ENCODE assay signal across 22 mouse cellular contexts in genomic region chr2:121132822-121133221, GRCm38 (mm10). TPM values are rescaled to one million over a fixed set of nuclear protein-coding genes. Genes with fewer than 3 reads are reported as not detected.
"Had no signal": no experiment of that assay in that cellular context is flagged by ENCODE, and none has a peak within 500 bp of the region (broad histone marks: within the 10 kb centered on the region; RNA-seq: fewer than 3 reads in every experiment).

No protein-coding gene starts in this region.

- H3K4me2 ChIP-seq: liver, embryonic 15.5 days; lung, embryonic 14.5 days; midbrain, embryonic 11.5 days; midbrain, embryonic 13.5 days; midbrain, embryonic 15.5 days; neural tube, embryonic 12.5 days; stomach, embryonic 15.5 days had no signal

- H3K4me3 ChIP-seq: liver, embryonic 15.5 days; megakaryocyte, embryonic 14.5 days; midbrain, embryonic 13.5 days; midbrain, embryonic 15.5 days; neural tube, embryonic 12.5 days; stomach, embryonic 15.5 days had no signal

- H3K27me3 ChIP-seq: liver, embryonic 15.5 days; midbrain, embryonic 13.5 days; midbrain, embryonic 15.5 days; neural tube, embryonic 12.5 days; stomach, embryonic 15.5 days had no signal

- H3K9me3 ChIP-seq: liver, embryonic 15.5 days; midbrain, embryonic 13.5 days; midbrain, embryonic 15.5 days; neural tube, embryonic 12.5 days; stomach, embryonic 15.5 days had no signal

- ATAC-seq: liver, postnatal 0 days; midbrain, embryonic 13.5 days; midbrain, embryonic 15.5 days had no signal

- H3K4me1 ChIP-seq: neural tube, embryonic 12.5 days; stomach, embryonic 15.5 days had no signal

- H3K36me3 ChIP-seq: midbrain, embryonic 15.5 days had no signal

- H3K27ac ChIP-seq: liver, embryonic 15.5 days; macrophage; midbrain, embryonic 13.5 days; midbrain, embryonic 15.5 days; neural tube, embryonic 12.5 days; stomach, embryonic 15.5 days had no signal

- H3K9ac ChIP-seq: liver, embryonic 15.5 days; liver, postnatal 0 days; lung, embryonic 14.5 days; midbrain, embryonic 13.5 days; midbrain, embryonic 15.5 days; neural tube, embryonic 12.5 days; stomach, embryonic 15.5 days had no signal

- DNase-seq: liver, postnatal 0 days; lung, embryonic 14.5 days; lung, postnatal 14 days; lung, postnatal 36 days; right cerebral cortex, postnatal 14 days; thymus, adult 2 months; thymus, postnatal 25 days had no signal

RNA-seq across cellular contexts. Expression of gene Tgm7, which starts 23.2 kb away (rescaled TPM):
- total RNA-seq: megakaryocyte progenitor cell, adult 5-6 weeks; midbrain, postnatal 0 days; monocyte, adult 5-6 weeks; neutrophil, adult 5-6 weeks had no signal
- polyA plus RNA-seq: liver, embryonic 15.5 days; liver, postnatal 0 days; lung, embryonic 14.5 days; lung, embryonic 16.5 days; macrophage; midbrain, embryonic 11.5 days; midbrain, embryonic 13.5 days; midbrain, embryonic 15.5 days; midbrain, postnatal 0 days; neural tube, embryonic 12.5 days; neural tube, embryonic 14.5 days; spleen, adult 2 months had no signal
